Mouse (Mus musculus): ENCODE data around the gene 9330182L06Rik. TPM values are rescaled to one million over a fixed set of nuclear protein-coding genes. Genes with fewer than 3 reads are reported as not detected.

The 9330182L06Rik gene
- polyA plus RNA-seq, 1 experiment, result 4.5 TPM

GRCm38 (mm10) chr5:9339511-9340173 lies 73.7 kb downstream of the 9330182L06Rik start:
- no peaks in the 10 kb centered on the region for H3K27me3 ChIP-seq (ENCODE audit: control insufficient read depth, insufficient read depth, low read length, poor library complexity, severe bottlenecking)
- H3K4me1 ChIP-seq (ENCODE audit: control insufficient read depth, insufficient read depth, low read length), result no peaks in the 10 kb centered on the region
- H3K9ac ChIP-seq (ENCODE audit: low read depth, poor library complexity, severe bottlenecking), result no peak overlapping the region
- no peaks in the 10 kb centered on the region for H3K36me3 ChIP-seq (ENCODE audit: control insufficient read depth, insufficient read depth, low read length, poor library complexity, severe bottlenecking)
- H3K9me3 ChIP-seq (replicated peaks; ENCODE audit: control insufficient read depth, insufficient read depth, low read length, poor library complexity, severe bottlenecking), result no peaks in the 10 kb centered on the region
- no peak overlapping the region for H3K4me3 ChIP-seq (ENCODE audit: low read depth, low read length)
- no peak overlapping the region for H3K27ac ChIP-seq (ENCODE audit: insufficient read depth, low read length)
- TF ChIP-seq CTCF (IDR thresholded peaks at IDR 0.05; ENCODE audit: low read depth, low read length) (no peak), POLR2A (IDR thresholded peaks at IDR 0.05; ENCODE audit: insufficient read depth, low read length) (no peak), EP300 (IDR thresholded peaks at IDR 0.05; ENCODE audit: insufficient read depth, low read depth, low read length) (no peak)

GRCm38 (mm10) chr5:9344581-9344980 lies 78.7 kb downstream of the 9330182L06Rik start:
- Histone ChIP-seq H3K27ac (ENCODE audit: insufficient read depth, low read length) (no peak overlapping the region), H3K4me3 (ENCODE audit: low read depth, low read length) (no peak overlapping the region), H3K36me3 (ENCODE audit: control insufficient read depth, insufficient read depth, low read length, poor library complexity, severe bottlenecking) (no peaks in the 10 kb centered on the region), H3K27me3 (ENCODE audit: control insufficient read depth, insufficient read depth, low read length, poor library complexity, severe bottlenecking) (no peaks in the 10 kb centered on the region), H3K4me1 (ENCODE audit: control insufficient read depth, insufficient read depth, low read length) (no peaks in the 10 kb centered on the region), H3K9me3 (replicated peaks; ENCODE audit: control insufficient read depth, insufficient read depth, low read length, poor library complexity, severe bottlenecking) (no peaks in the 10 kb centered on the region; the same call in 1 of the 2 replicates), H3K9ac (ENCODE audit: low read depth, poor library complexity, severe bottlenecking) (no peak overlapping the region)
- TF ChIP-seq CTCF (IDR thresholded peaks at IDR 0.05; ENCODE audit: low read depth, low read length) (no peak), EP300 (IDR thresholded peaks at IDR 0.05; ENCODE audit: insufficient read depth, low read depth, low read length) (no peak), POLR2A (IDR thresholded peaks at IDR 0.05; ENCODE audit: insufficient read depth, low read length) (no peak)

- no peak overlapping the region for H3K4me3 ChIP-seq (ENCODE audit: low read depth, low read length)
- H3K27me3 ChIP-seq (ENCODE audit: control insufficient read depth, insufficient read depth, low read length, poor library complexity, severe bottlenecking), result no peaks in the 10 kb centered on the region
- no peak for TF ChIP-seq POLR2A (IDR thresholded peaks at IDR 0.05; ENCODE audit: insufficient read depth, low read length)
- TF ChIP-seq CTCF (IDR thresholded peaks at IDR 0.05; ENCODE audit: low read depth, low read length), result no peak
- no peak for TF ChIP-seq EP300 (IDR thresholded peaks at IDR 0.05; ENCODE audit: insufficient read depth, low read depth, low read length)
- H3K36me3 ChIP-seq (ENCODE audit: control insufficient read depth, insufficient read depth, low read length, poor library complexity, severe bottlenecking), result no peaks in the 10 kb centered on the region
- no peaks in the 10 kb centered on the region; the same call in 1 of the 2 replicates for H3K9me3 ChIP-seq (replicated peaks; ENCODE audit: control insufficient read depth, insufficient read depth, low read length, poor library complexity, severe bottlenecking)
- no peak overlapping the region for H3K9ac ChIP-seq (ENCODE audit: low read depth, poor library complexity, severe bottlenecking)
- H3K27ac ChIP-seq (ENCODE audit: insufficient read depth, low read length), result no peak overlapping the region
- H3K4me1 ChIP-seq (ENCODE audit: control insufficient read depth, insufficient read depth, low read length), result no peaks in the 10 kb centered on the region
Measured at GRCm38 (mm10) chr5:9345038-9345617, 79.2 kb downstream of the 9330182L06Rik start.

- H3K9me3 ChIP-seq (replicated peaks; ENCODE audit: control insufficient read depth, insufficient read depth, low read length, poor library complexity, severe bottlenecking), result no peaks in the 10 kb centered on the region; the same call in 1 of the 2 replicates
- no peaks in the 10 kb centered on the region for H3K36me3 ChIP-seq (ENCODE audit: control insufficient read depth, insufficient read depth, low read length, poor library complexity, severe bottlenecking)
- no peak overlapping the region for H3K4me3 ChIP-seq (ENCODE audit: low read depth, low read length)
Measured at GRCm38 (mm10) chr5:9345625-9346024, 79.7 kb downstream of the 9330182L06Rik start.

GRCm38 (mm10) chr5:9346510-9346909 lies 80.6 kb downstream of the 9330182L06Rik start:
- Histone ChIP-seq H3K9me3 (replicated peaks; ENCODE audit: control insufficient read depth, insufficient read depth, low read length, poor library complexity, severe bottlenecking) (no peaks in the 10 kb centered on the region; the same call in 1 of the 2 replicates), H3K27me3 (ENCODE audit: control insufficient read depth, insufficient read depth, low read length, poor library complexity, severe bottlenecking) (no peaks in the 10 kb centered on the region), H3K4me1 (ENCODE audit: control insufficient read depth, insufficient read depth, low read length) (no peaks in the 10 kb centered on the region), H3K27ac (ENCODE audit: insufficient read depth, low read length) (no peak overlapping the region), H3K36me3 (ENCODE audit: control insufficient read depth, insufficient read depth, low read length, poor library complexity, severe bottlenecking) (no peaks in the 10 kb centered on the region), H3K9ac (ENCODE audit: low read depth, poor library complexity, severe bottlenecking) (no peak overlapping the region), H3K4me3 (ENCODE audit: low read depth, low read length) (no peak overlapping the region)
- TF ChIP-seq CTCF (IDR thresholded peaks at IDR 0.05; ENCODE audit: low read depth, low read length), result no peak
- no peak for TF ChIP-seq EP300 (IDR thresholded peaks at IDR 0.05; ENCODE audit: insufficient read depth, low read depth, low read length)
- TF ChIP-seq POLR2A (IDR thresholded peaks at IDR 0.05; ENCODE audit: insufficient read depth, low read length), result no peak

More at GRCm38 (mm10) chr5:9345625-9346024, 79.7 kb downstream of the 9330182L06Rik start:
- TF ChIP-seq POLR2A (IDR thresholded peaks at IDR 0.05; ENCODE audit: insufficient read depth, low read length) (no peak), CTCF (IDR thresholded peaks at IDR 0.05; ENCODE audit: low read depth, low read length) (no peak), EP300 (IDR thresholded peaks at IDR 0.05; ENCODE audit: insufficient read depth, low read depth, low read length) (no peak)
- H3K9ac ChIP-seq (ENCODE audit: low read depth, poor library complexity, severe bottlenecking), result no peak overlapping the region
- no peaks in the 10 kb centered on the region for H3K27me3 ChIP-seq (ENCODE audit: control insufficient read depth, insufficient read depth, low read length, poor library complexity, severe bottlenecking)
- no peaks in the 10 kb centered on the region for H3K4me1 ChIP-seq (ENCODE audit: control insufficient read depth, insufficient read depth, low read length)
- no peak overlapping the region for H3K27ac ChIP-seq (ENCODE audit: insufficient read depth, low read length)

- H3K36me3 ChIP-seq (ENCODE audit: control insufficient read depth, insufficient read depth, low read length, poor library complexity, severe bottlenecking), result no peaks in the 10 kb centered on the region
- no peak overlapping the region for H3K4me3 ChIP-seq (ENCODE audit: low read depth, low read length)
- TF ChIP-seq POLR2A (IDR thresholded peaks at IDR 0.05; ENCODE audit: insufficient read depth, low read length) (no peak), CTCF (IDR thresholded peaks at IDR 0.05; ENCODE audit: low read depth, low read length) (no peak), EP300 (IDR thresholded peaks at IDR 0.05; ENCODE audit: insufficient read depth, low read depth, low read length) (no peak)
- no peak overlapping the region for H3K27ac ChIP-seq (ENCODE audit: insufficient read depth, low read length)
- H3K27me3 ChIP-seq (ENCODE audit: control insufficient read depth, insufficient read depth, low read length, poor library complexity, severe bottlenecking), result no peaks in the 10 kb centered on the region
- H3K4me1 ChIP-seq (ENCODE audit: control insufficient read depth, insufficient read depth, low read length), result no peaks in the 10 kb centered on the region
- no peak overlapping the region for H3K9ac ChIP-seq (ENCODE audit: low read depth, poor library complexity, severe bottlenecking)
- no peaks in the 10 kb centered on the region; the same call in none of the 2 replicates for H3K9me3 ChIP-seq (replicated peaks; ENCODE audit: control insufficient read depth, insufficient read depth, low read length, poor library complexity, severe bottlenecking)
Measured at GRCm38 (mm10) chr5:9352163-9352562, 86.2 kb downstream of the 9330182L06Rik start.
